Mouse (Mus musculus) urinary bladder, adult 18-20 months (tissue): ENCODE results near the gene Rps6kc1.

Source experiments
- DNase-seq, 2 experiments: peaks; one replicate each; pipeline ENCODE4 v3.0.0; 2022; ENCODE audit warnings: low spot score in 2 of 2, mixed read lengths in 2 of 2

The Rps6kc1 gene

DNA sequence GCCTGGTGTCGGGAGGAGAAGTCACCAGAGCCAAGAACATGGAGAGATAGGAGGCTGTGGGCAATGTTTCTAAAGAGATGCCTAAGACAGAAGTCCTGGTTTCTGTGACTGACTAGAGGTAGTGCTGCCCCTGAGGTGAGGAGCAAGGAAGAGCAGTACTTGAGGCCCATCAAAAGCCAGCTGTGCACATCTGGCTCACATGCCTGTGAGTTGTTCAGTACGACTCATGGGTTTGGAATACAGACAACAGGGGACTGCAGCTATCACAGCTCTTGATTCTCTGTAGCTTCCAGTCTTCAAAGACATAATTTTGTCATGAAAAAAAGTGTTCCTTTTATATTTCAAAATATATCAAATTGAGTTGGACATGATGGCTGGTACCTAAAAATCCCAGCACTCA is 10.5 kb downstream of the Rps6kc1 start:
- DNase-seq: no peak

DNA sequence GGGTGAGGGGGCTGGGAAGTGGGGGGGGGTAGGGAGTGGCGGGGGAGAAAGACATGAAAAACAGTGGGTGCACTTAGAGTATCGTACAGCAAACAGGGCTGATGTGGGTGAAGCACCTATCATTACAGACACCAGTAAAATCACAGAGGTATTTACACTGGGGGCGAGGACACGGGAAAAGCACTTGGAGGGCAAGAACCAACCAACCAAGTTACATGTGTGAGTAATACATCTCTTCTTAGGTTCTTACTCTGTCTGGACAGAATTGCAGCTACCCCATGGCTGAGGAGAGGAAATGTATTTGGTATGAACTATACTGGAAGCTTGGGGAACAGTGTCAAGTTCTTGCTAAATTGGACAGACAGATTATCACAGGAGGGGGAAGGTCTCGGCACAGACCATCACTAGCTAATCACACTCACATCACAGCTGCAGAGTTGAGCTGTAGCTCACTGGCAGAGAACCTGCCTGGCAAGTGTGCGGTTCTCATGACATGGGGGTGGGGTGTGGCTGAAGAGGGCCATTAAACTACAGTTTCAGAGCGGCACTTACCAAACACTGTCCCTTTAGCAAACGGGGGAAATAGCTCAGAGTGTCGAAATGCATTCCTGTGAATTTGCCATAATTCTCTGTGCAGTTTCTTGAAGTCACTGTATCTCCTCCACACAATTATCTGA is 12.5 kb downstream of the Rps6kc1 start:
- DNase-seq: peak; percentile 38 to 42

DNA sequence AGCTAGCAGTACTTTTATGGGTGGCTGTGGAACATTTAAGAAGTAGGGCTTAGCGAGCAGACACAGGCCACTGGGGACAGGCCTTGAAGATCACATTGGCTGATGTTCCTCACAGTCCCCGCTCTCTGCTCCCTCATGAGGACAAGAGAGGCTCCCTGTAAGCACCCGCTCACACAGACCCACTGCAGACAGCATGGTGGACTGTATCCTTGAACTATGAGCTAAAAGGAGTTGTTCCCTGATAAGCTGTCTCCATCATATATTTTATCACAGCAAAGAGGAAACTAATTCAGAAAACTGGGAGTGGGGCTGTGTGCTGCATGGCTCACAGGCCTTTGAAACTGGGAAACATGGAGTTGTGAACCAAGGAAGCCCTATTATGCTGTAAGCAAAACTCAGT is 13.4 kb downstream of the Rps6kc1 start:
- no peak for DNase-seq

DNA sequence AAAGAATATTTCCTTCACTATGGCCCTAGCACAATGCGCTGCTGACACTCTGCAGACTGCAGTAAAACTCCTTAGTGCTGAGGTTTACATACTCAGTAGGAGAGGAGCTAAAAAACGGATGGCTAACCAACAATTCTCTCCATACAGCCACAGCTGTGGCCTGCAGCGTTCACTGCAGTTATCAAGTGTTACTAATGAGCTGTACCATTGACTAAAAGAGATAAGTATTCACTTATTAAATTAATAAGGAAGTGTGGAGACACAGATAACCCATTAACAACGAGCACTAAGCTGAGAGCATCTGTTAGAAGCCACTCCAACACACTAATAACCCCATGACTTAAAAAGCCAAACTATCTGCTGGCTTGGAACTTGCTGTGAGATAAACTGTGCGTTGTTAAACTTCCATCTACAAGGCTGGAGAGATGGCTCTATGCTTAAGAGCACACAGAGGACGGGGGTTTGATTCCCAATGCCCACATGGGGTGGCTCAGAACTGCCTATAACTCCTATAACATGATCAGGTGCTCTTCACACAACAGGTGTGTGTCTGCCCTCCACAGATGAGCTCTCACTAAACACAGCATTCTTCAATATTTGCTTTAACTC is 17.9 kb downstream of the Rps6kc1 start:
- DNase-seq: no peak

DNA sequence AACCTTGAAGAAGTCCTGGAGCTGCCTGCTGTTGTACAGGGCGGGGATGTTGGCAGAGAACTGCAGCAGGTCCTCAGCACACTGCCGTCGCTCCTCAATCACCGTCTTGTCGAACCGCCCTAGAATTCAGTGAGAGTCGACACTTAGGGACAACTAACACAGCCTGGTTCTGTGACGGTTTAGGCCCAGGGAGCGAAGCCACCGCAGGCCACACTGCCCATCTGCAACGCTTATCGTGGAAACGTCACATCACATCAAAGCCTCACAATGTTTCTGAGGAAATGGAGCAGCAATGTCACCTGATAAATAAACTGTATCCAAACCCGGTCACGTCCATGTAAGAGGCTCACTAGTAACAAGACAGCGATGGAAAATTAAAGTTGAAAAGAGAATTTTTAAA is 22.9 kb downstream of the Rps6kc1 start:
- no peak for DNase-seq

DNA sequence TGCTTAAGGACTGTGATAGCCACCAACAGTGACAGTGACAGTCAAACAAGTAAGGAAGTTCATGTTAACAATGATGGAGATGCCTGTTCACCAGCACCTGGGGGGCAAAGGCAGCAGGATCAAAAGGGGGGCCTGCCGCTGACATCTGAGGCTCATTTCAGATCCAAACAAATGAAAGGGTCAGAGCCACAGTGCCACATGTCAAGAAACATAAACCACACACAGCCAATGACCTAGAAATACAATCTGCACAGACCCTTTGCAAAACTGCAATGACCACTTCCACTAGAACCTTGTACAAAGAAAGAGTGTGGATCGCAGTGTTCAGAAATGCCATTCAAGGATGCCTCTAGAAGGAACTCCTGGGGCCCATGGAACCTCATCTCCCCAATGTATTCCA is 23.5 kb downstream of the Rps6kc1 start:
- no peak for DNase-seq

DNA sequence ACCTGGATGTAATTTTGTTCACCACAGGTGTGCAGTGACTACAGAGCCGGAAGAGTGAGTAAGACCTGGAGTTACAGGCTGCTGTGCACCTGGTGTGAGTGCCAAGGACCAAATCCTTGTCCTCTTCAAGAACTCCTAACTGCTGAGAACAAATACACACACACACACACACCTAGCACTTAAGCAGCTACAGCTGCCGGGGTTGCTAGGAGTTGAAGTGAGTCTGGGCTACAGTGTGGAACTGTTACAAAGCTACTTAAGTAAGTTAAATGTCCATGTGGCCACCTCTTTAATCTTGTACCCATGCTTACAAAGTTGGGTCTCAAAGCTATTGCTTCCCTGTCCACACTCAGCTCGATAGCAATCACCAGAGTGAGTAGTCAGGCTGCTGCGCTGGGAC is 25.6 kb downstream of the Rps6kc1 start:
- no peak for DNase-seq

DNA sequence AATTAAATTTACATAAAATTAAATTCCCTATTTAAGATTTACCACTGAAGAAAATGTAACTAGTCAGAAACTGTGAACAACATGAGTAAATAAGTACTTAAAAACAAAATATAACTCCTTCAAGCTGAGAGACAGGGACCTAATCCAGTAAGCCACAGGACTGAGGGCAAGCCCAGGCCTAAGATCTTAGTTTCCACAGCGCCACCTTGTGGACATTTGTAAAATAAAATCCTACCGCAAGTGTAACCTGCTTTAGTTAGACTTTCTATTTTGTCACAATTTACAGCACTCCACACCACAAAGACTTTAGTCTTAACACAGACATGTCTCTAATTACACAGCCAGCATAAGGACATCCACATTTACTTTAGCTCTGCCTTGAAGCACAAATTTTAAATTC is 30.1 kb downstream of the Rps6kc1 start:
- DNase-seq: peak in 1 of 2 experiments; percentile 9

DNA sequence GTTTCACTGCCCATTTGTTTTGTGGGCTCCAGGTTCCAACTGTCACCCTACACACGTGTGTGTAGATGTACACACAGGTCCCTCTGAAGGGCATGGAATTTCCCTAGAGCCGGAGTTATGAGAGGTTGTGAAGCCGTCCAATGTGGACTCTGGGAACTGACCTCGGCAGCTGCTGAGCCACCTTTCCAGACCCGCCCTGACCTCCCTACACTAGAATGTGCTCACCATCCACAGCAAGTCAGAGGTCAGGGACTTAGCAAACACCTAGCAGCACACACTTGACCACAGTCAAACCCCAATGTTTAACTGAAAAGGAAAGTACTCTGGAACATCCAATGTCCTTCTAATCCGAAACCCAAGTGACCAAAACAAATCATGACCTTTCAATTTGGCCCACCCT is 30.9 kb downstream of the Rps6kc1 start:
- no peak for DNase-seq

DNA sequence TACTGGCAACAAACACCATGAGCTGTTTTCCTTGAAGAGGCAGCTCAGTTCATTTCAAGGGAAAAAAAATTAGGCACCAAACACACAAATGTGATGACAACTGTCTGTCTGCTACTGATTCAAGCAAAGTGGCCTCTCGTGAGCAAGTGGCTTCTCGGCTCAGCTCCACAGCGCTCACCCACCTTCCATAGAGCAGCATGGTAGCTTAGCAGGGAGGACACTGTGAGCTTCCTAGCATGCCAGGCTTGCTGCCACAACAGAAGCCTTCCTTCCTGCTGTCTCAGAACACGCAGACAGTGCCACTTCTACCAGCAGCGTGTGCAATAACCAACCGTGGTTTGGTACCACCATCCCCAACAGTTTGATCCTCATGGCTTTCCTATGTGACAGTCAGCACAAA is 35.8 kb downstream of the Rps6kc1 start:
- DNase-seq: no peak

DNA sequence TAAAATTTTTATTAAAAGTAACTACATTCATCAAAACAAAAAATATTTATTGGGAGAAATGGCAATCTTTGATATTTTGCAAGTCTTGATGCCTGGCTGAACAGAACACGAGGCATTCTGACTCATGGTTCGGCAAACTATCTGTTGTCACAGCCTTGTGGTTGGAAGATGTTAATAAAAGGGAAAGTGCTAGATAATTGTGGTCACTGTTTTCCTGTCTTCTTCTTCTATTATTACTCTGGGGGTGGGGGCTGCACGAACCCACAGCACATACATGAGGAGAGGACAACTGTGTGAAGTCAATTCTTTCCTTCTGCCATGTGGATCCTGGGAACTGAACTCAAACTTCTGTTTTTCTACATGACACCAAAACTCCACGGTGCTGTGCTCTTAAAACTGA is 36.5 kb downstream of the Rps6kc1 start:
- DNase-seq: no peak

DNA sequence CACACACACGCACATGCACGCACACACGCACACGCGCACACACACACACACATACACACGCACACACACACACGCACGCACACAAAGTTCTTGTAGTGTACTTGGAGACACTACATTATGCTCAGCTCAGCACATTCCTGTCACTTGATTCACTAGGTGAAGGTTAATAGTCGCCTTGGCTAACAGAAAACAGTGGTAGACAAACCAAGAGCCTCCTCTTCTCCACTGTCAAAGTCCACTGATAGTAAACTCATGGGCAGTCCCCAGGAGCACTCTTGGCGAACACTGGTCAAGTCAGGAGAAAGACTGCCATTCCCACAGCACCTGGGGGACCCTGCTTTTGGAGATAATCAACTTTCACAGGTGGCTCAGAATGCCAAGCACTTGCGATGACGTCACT is 40.5 kb downstream of the Rps6kc1 start:
- no peak for DNase-seq

DNA sequence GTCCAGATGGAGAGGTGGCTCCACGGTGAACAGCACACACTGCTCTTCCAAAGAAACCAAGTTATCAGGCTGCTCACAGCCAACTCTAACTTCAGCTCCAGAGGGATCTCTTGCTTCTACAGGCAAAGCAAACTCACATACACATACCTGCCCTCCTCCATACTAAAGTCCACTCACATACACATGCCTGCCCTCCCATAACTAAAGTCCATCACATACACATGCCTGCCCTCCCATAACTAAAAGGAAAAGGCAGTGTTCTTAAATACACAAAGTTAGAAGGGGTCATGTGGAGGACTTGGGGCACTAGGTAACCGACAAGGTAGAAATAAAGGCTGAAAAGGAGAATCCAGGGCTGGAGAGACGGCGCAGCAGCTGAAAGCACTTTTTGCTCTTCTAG is 41.6 kb downstream of the Rps6kc1 start:
- DNase-seq: no peak

DNA sequence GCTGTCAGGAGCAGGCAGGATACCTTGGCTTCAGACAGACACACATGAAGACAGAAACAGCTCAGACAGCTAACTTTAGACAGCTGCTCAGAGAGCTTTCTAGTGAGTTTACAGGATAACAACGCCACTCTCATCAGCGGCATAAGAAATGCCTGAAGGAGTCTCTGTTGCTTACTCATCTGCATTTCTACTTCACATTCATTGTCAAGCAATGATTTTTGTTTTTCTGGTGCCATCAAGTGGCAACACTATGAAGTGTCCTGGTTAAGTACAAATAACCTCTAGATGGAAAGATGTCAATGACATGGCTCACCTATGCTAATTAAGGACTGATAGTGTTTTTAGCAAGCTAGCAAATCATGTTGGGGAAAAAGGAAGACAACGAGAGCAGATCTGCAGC is 42.8 kb downstream of the Rps6kc1 start:
- DNase-seq: no peak

DNA sequence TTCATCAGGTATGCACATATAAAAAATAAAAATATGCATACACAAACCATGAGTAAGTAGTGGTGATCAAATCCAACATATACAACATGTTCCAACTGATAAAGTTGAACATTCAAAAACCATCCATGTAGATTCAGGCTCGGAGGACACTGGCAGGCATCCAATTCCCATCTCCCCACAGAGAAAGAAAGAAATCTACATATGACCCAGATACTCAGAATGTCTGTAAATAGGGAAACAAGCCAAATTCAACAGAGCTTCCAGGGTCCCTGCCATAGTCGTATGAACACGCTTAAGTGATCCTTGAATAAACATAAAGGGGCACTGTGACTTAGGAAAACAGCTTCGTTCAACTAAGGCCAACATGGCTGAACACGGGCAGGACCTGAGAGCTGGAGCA is 49.9 kb downstream of the Rps6kc1 start:
- DNase-seq: no peak

DNA sequence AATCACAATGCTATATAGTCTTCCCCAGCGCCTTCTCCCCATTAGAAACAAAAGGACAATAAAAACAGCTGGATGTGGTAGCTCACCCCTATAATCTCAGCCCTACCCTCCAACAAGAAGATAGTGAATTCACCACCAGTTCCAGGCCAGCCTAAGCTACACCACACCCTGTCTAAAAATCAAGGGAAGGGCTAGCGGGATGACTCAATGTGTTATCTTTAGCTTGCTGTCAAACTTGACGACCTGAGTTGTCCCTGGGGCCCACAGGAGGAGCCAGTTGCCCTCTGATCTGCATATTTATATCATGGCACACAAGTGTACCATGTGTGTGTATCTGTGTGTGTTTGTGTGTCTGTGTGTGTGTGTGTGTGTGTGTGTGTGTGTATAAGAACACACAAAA is 57.1 kb downstream of the Rps6kc1 start:
- DNase-seq: no peak

DNA sequence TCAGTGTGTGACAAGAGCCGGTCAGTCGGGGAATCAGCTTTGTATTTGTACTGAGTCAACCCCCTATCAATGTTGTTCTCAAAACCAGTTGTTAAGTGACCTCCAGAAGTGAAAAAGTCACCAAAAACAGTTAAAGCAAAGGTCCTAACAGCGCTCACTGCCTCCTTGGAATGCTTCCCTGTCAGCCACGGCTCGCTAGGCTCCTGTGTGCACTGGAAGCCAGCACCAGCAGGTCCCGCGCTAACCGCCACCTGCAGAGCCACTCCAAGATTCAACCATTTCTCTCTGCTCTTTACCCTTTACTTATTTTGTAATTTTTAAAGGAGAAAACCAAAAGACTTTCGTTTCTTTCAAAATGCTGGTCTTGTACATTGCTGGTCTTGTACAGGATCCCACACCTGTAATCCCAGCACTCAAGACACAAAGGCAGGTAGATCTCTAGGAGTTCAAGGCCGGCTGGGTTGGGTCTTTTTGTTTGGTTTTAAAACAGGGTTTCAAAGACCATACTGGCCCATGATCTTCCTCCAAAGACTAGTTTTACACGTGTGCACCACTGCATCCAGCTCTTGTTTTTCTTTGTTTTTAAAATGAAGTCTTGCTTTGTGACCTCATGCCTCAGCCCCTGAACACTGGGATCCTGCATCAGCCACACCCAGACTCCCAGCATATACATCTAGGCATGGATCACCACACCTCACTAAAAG is 62.3 kb downstream of the Rps6kc1 start:
- DNase-seq: no peak

DNA sequence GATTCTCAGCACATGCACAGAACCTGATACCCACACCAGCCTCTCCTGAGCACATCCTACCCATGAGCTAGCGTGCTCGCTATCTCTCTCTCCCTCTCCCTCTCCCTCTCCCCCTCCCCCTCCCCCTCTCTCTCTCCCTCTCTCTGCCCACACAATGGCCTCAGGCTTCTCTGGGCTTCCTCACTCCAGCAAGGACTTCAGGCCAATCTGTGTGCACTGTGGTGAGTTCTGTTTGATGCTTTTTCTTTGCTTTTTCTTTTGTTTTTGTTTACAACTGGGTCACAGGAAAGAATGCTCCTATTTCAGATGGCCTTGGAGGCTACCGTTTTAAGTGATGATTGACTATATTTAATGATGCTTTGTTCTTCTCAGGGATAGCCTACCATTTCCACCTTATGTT is 62.9 kb downstream of the Rps6kc1 start:
- no peak for DNase-seq

DNA sequence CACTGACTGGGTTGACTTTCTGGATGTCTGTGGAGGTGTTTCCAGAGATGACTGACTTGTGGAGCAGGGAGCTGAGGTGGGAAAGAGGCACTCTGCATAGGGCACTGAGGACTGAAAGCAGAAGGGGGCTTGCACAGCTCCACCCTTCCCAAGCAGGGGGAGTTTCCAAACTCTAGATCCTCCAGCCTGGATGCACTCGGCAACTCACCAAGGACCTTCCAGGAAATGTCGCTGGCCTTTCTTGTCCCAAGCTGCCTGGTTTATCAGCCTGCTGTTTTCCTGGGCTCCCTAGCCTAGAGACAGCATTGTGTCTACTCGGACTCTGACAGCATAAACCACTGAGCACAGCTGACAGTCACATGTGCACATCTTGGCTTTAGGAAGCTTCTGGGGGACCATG is 64.6 kb downstream of the Rps6kc1 start:
- no peak for DNase-seq

DNA sequence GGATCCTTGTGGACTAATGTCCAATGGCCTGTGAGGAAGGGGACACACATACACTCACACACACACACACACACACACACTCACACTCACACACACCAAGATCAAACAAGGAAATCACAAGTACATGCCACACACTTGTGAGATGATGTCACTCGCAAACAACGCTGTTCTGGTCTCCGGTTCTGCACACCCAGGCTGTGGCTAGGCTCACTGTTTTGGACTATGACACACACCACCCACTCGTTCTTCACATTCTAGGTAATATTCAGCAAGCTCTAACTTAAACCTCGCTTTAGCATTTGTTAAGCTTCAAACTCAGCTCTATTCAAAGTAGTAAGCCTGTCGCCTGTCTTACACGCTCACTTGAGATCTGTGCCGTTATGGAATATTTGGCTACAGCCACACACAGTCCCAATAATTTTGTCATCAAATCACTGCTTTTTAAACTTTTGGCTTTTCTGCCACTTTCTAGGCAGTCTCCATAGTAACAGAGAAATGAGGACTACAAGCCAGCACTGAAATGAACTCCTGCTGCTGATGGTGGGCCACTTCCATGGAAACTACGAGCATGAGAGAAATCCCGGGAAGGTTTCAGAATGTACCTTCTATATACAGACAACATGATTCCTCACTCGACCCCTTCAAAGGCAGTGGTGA is 65.4 kb downstream of the Rps6kc1 start:
- no peak for DNase-seq

DNA sequence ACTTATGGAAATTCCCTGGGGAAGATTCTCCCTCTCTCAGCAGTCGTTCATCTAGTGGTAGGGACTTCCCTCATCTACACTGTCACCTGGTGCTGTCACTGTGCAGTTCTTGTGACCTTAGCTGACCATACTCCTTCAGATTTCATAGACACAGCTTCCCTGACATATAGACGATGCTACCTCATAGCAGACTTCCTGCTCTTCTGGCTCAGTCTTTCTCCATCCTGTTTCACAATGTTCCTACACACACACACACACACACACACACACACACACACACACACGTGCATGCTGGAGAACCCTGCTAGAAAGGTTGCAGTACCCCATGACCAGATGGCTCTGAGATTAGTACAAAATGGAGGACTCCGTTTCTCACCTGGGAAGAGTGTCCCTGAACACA is 66.2 kb downstream of the Rps6kc1 start:
- no peak for DNase-seq

DNA sequence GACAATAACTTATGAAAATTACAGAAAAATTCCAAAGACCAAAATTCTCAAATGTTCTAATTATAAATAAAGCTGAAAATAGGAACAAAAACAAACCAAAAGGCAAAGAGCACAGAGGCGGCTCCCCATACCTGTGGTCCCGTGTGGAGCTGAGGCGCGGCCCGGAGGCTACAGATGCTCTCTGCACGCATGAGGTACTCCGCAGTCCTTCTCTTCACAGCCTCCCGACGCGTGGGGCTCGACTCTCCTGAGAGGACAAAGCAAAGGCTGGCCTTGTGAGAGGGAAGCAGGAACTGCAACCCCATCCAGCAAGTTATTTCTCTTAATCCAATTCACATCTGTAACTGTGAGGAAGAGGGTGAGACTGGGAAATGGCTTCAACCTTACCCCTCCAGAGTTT is 67.2 kb downstream of the Rps6kc1 start:
- no peak for DNase-seq

DNA sequence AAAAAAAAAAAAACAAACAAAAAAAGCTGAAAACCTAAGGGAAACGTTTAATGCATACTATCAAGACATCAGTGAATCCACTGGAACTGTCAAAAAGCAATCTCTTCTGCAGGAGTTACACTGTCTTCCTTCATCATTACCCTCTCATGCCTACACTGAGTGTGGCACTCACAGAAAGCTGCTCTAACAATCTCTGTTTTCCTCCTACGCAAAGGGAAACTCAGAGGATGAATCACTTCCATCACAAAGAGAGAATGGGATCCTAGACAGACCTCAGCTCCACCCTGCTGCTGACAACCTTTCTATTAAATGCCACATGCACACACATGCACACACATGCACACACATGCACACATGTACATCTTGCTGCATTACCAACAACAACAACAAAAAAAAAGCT is 75.5 kb downstream of the Rps6kc1 start:
- DNase-seq: no peak
